Mouse (Mus musculus): Measurements from ENCODE around the gene Col4a2. TPM values are rescaled to one million over a fixed set of nuclear protein-coding genes. Genes with fewer than 3 reads are reported as not detected.
A peak's percentile ranks its signal among the peaks of the same experiment; 100 is the strongest.

Gene Col4a2
- polyA plus RNA-seq, 1 experiment from 2014 or later, result 61.4 TPM

- Histone ChIP-seq H3K4me3 (replicated peaks) (no peak overlapping the region), H3K9me3 (no peaks in the 10 kb centered on the region), H3K4me2 (replicated peaks) (no peak overlapping the region), H3K4me1 (replicated peaks) (peaks cover 20% of the 10 kb centered on the region), H3K27ac (peak overlapping the region; percentile 75), H3K27me3 (replicated peaks) (no peaks in the 10 kb centered on the region), H3K9ac (no peak overlapping the region), H3K36me3 (no peaks in the 10 kb centered on the region)
- ATAC-seq, result peak; percentile 71
- WGBS, result 58% methylated on average over 19 of the region's 19 CpGs
These were observed 69.6 kb downstream of the Col4a2 start for GRCm38 (mm10) chr8:11382059-11382810.

GRCm38 (mm10) chr8:11382933-11383332 lies 70.3 kb downstream of the Col4a2 start:
- no peak for ATAC-seq
- WGBS, result 50% methylated on average over 3 of the region's 3 CpGs
- H3K27me3 ChIP-seq (replicated peaks), result no peaks in the 10 kb centered on the region
- no peak overlapping the region for H3K4me2 ChIP-seq (replicated peaks)
- H3K9ac ChIP-seq, result no peak overlapping the region
- H3K4me3 ChIP-seq (replicated peaks), result no peak overlapping the region
- peaks cover 14% of the 10 kb centered on the region for H3K4me1 ChIP-seq (replicated peaks)
- H3K27ac ChIP-seq, result peak overlapping the region; percentile 75; the same call in 1 of the 2 replicates
- no peaks in the 10 kb centered on the region for H3K36me3 ChIP-seq
- no peaks in the 10 kb centered on the region for H3K9me3 ChIP-seq

DNA sequence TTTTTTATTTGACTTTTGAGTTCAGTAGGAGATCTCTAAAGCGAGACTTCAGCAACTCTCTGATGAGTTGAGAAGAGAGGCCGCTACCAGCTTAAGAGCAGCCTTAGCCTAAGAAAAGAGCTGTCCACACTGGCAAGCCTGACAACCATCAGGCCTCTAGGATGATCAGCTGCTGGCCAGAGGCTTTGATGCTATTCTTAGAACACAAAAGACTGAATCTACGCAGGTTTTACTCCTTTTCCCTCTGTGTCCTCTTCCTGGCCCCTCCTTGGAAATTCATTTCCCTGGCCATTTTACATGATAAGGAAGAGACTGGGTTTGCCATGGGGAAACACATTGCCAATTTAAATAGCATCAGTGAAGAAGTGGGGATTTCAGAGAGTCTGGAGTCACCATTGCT lies 70.8 kb downstream of the Col4a2 start:
- Histone ChIP-seq H3K4me1 (replicated peaks) (peaks cover 14% of the 10 kb centered on the region), H3K9me3 (no peaks in the 10 kb centered on the region), H3K36me3 (no peaks in the 10 kb centered on the region), H3K27ac (peak overlapping the region; percentile 63; the same call in 1 of the 2 replicates), H3K27me3 (replicated peaks) (no peaks in the 10 kb centered on the region), H3K4me2 (replicated peaks) (no peak overlapping the region), H3K4me3 (replicated peaks) (no peak overlapping the region), H3K9ac (no peak overlapping the region)
- 66% methylated on average over 3 of the region's 3 CpGs for WGBS
- no peak for ATAC-seq

DNA sequence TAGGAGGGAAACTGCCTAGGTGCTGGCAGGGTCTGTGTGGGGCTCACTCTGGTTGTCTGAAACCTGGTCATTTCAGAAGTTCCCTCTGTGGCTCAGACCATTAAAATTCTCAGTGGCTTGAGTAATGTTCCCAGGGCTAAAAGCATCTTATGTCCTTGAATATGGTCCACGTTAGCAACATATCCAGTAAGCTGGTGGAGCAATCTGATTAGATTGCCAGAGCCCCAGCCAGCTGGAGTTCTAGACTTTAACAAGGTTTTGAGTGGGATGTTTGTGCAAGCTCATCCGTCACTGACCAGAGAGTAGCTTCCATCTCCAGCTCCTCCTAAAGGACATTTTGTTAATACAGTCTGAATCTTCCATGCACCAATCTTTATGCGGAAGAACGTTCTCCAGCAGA lies 72.2 kb downstream of the Col4a2 start:
- Histone ChIP-seq H3K4me2 (replicated peaks) (no peak overlapping the region), H3K27me3 (replicated peaks) (no peaks in the 10 kb centered on the region), H3K9me3 (no peaks in the 10 kb centered on the region), H3K9ac (no peak overlapping the region), H3K27ac (peak overlapping the region; percentile 44; the same call in 1 of the 2 replicates), H3K4me3 (replicated peaks) (no peak overlapping the region), H3K36me3 (no peaks in the 10 kb centered on the region), H3K4me1 (replicated peaks) (peaks cover 14% of the 10 kb centered on the region)
- no peak for ATAC-seq
- WGBS, result 63% methylated on average over 4 of the region's 4 CpGs

- H3K27me3 ChIP-seq (replicated peaks), result no peaks in the 10 kb centered on the region
- no peak overlapping the region for H3K4me2 ChIP-seq (replicated peaks)
- H3K27ac ChIP-seq, result no peak overlapping the region
- no peak for ATAC-seq
- no peaks in the 10 kb centered on the region for H3K36me3 ChIP-seq
- H3K4me3 ChIP-seq (replicated peaks), result no peak overlapping the region
- H3K9ac ChIP-seq, result no peak overlapping the region
- WGBS, result 62% methylated on average over 9 of the region's 9 CpGs
- no peaks in the 10 kb centered on the region for H3K9me3 ChIP-seq
- peaks cover 14% of the 10 kb centered on the region for H3K4me1 ChIP-seq (replicated peaks)
These were observed 72.8 kb downstream of the Col4a2 start for GRCm38 (mm10) chr8:11385272-11385905.

DNA sequence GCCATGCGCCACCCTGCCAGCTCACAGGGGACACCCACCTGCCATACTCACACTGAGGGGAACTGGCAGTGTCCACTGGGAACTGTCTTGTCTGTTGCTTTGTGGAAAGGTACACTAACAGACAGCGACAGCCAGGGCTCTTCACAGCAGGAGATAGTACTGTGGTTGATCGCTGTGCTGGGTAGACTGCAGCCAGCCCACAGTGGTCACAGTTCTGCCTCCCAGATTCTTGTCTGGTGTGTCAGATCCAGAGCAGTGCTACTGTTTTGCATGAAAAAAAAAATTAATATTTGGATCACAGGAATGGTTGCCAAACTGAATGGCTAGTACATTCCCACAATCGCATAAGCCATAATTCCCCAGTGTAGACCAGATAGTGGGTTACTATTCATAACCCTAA lies 74.7 kb downstream of the Col4a2 start:
- H3K4me2 ChIP-seq (replicated peaks), result no peak overlapping the region
- 90% methylated on average over 4 of the region's 4 CpGs for WGBS

GRCm38 (mm10) chr8:11389275-11390050 lies 76.9 kb downstream of the Col4a2 start:
- no peak overlapping the region for H3K4me3 ChIP-seq (replicated peaks)
- no peaks in the 10 kb centered on the region for H3K36me3 ChIP-seq
- 80% methylated on average over 11 of the region's 11 CpGs for WGBS
- H3K9ac ChIP-seq, result no peak overlapping the region
- ATAC-seq, result no peak
- no peak overlapping the region for H3K4me2 ChIP-seq (replicated peaks)
- H3K27ac ChIP-seq, result no peak overlapping the region
- no peaks in the 10 kb centered on the region for H3K9me3 ChIP-seq
- H3K27me3 ChIP-seq (replicated peaks), result no peaks in the 10 kb centered on the region
- H3K4me1 ChIP-seq (replicated peaks), result peaks cover 10% of the 10 kb centered on the region

More for the DNA sequence above, 74.7 kb downstream of the Col4a2 start:
- Histone ChIP-seq H3K9me3 (no peaks in the 10 kb centered on the region), H3K27ac (no peak overlapping the region), H3K4me3 (replicated peaks) (no peak overlapping the region), H3K36me3 (no peaks in the 10 kb centered on the region), H3K4me1 (replicated peaks) (peaks cover 5% of the 10 kb centered on the region), H3K27me3 (replicated peaks) (no peaks in the 10 kb centered on the region), H3K9ac (no peak overlapping the region)
- ATAC-seq, result no peak

- no peaks in the 10 kb centered on the region for H3K36me3 ChIP-seq
- no peaks in the 10 kb centered on the region for H3K9me3 ChIP-seq
- 12% methylated on average over 1 of the region's 1 CpGs for WGBS
- peak; percentile 74 for ATAC-seq
- H3K27ac ChIP-seq, result peak overlapping the region; percentile 84
- no peak overlapping the region for H3K4me3 ChIP-seq (replicated peaks)
- H3K9ac ChIP-seq, result no peak overlapping the region
- peaks cover 11% of the 10 kb centered on the region for H3K4me1 ChIP-seq (replicated peaks)
- no peaks in the 10 kb centered on the region for H3K27me3 ChIP-seq (replicated peaks)
- H3K4me2 ChIP-seq (replicated peaks), result no peak overlapping the region
These were observed 80.1 kb downstream of the Col4a2 start for GRCm38 (mm10) chr8:11392739-11393138.

DNA sequence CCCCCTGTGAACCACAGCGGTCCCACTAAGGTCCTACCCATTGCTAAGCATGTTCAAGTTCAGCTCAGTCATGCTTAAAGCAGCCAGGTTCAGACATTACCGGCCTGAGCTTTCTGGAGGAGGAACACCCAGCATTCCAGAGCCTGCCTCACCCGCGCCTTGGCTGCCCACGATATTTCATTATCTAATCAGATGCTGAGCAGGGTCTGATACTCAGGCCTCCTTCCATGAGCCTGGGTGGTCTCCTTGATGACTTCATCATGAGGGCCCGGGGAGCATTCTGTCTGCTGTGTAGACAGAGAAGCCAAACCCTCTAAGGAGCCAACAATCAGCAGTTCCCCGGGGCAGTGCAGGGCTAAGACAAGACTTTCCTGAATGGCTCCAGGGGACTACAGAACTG lies 80.6 kb downstream of the Col4a2 start:
- no peaks in the 10 kb centered on the region for H3K9me3 ChIP-seq
- WGBS, result 28% methylated on average over 7 of the region's 7 CpGs
- ATAC-seq, result peak; percentile 72
- H3K4me2 ChIP-seq (replicated peaks), result no peak overlapping the region
- H3K4me1 ChIP-seq (replicated peaks), result peaks cover 11% of the 10 kb centered on the region
- H3K27ac ChIP-seq, result peak overlapping the region; percentile 84
- no peak overlapping the region for H3K9ac ChIP-seq
- no peak overlapping the region for H3K4me3 ChIP-seq (replicated peaks)
- H3K36me3 ChIP-seq, result no peaks in the 10 kb centered on the region
- no peaks in the 10 kb centered on the region for H3K27me3 ChIP-seq (replicated peaks)

DNA sequence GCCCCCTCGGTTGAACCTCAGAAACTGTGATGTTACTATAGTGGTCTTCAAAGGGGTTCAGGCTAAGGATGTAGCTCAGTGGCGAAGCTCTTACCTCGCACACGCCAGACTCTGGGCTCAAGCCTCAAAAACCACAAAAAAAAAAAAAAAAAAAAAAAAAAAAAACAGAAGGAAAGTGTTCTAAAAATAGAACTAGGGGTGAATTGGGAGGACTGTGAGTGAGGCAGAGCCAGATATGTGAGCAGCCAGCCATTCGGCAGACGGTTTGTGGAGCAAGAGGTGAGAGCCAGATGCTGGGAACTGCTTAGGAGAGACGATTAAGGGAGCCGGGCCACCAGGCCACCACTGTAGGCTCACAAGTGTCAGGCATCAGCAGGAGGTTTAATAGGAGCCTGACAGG lies 81.0 kb downstream of the Col4a2 start:
- H3K9ac ChIP-seq, result no peak overlapping the region
- H3K4me3 ChIP-seq (replicated peaks), result no peak overlapping the region
- 33% methylated on average over 8 of the region's 8 CpGs for WGBS
- peaks cover 11% of the 10 kb centered on the region for H3K4me1 ChIP-seq (replicated peaks)
- no peak overlapping the region for H3K4me2 ChIP-seq (replicated peaks)
- H3K27ac ChIP-seq, result peak overlapping the region; percentile 84
- no peaks in the 10 kb centered on the region for H3K9me3 ChIP-seq
- H3K36me3 ChIP-seq, result no peaks in the 10 kb centered on the region
- ATAC-seq, result no peak; the same call in 1 of the 2 replicates
- H3K27me3 ChIP-seq (replicated peaks), result no peaks in the 10 kb centered on the region

GRCm38 (mm10) chr8:11394773-11395172 lies 82.2 kb downstream of the Col4a2 start:
- Histone ChIP-seq H3K4me2 (replicated peaks) (no peak overlapping the region), H3K36me3 (no peaks in the 10 kb centered on the region), H3K4me1 (replicated peaks) (peaks cover 13% of the 10 kb centered on the region), H3K9me3 (no peaks in the 10 kb centered on the region), H3K27ac (peak overlapping the region; percentile 42; the same call in 1 of the 2 replicates), H3K4me3 (replicated peaks) (no peak overlapping the region), H3K27me3 (replicated peaks) (no peaks in the 10 kb centered on the region), H3K9ac (no peak overlapping the region)
- no peak for ATAC-seq
- 47% methylated on average over 9 of the region's 9 CpGs for WGBS

DNA sequence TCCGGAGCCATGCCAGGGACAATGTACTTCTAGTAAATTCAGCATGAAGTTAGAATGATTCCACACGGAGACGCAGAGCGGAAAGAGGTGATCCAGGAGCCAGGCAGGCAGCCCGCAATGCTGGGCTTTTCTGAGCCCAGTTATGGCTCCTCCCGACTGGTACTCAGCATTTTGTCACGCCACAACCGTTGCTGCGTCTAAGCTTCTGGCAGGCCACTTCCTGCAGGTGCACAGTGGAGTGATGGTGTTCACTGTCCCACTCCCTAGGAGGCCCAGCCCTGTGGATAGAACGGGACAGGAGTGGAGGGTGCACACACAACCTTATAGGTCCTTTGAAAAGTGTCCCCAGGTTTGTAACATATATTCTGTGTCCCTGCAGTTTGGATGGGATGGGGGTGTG lies 83.0 kb downstream of the Col4a2 start:
- H3K27ac ChIP-seq, result peak overlapping the region; percentile 36
- H3K4me1 ChIP-seq (replicated peaks), result peaks cover 19% of the 10 kb centered on the region
- no peak overlapping the region for H3K4me3 ChIP-seq (replicated peaks)
- 74% methylated on average over 10 of the region's 10 CpGs for WGBS
- no peak overlapping the region for H3K4me2 ChIP-seq (replicated peaks)
- H3K27me3 ChIP-seq (replicated peaks), result no peaks in the 10 kb centered on the region
- no peak for ATAC-seq
- no peaks in the 10 kb centered on the region for H3K36me3 ChIP-seq
- H3K9ac ChIP-seq, result no peak overlapping the region
- no peaks in the 10 kb centered on the region for H3K9me3 ChIP-seq

All from intestine, embryonic 15.5 days (tissue).